ENCODE assay signal across 32 mouse cellular contexts in the genomic region with DNA sequence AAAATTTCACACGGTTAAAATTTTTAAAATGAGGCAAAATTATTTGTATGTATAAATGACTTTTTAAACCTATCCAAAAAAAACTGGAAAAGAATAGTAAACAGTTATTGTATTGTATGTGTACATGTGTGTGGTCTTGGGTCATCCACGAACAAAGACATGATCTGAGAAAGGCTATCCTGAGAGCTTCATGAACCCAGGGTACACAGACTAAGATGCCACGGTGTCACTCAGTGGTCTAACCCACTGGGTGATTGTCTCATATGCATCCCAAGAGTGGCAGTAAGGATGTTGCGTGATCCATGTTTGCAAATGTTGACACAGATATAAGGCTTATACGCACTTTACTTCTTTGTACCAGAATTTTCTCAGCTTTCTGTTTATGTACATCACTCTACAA.
"Had no signal": no experiment of that assay in that cellular context is flagged by ENCODE, and none has a peak within 500 bp of the region (broad histone marks: within the 10 kb centered on the region; RNA-seq: fewer than 3 reads in every experiment).

No protein-coding gene starts in this region.

- H3K36me3 ChIP-seq: heart, embryonic 10.5 days; heart, embryonic 12.5 days; heart, embryonic 13.5 days; heart, embryonic 15.5 days; hindbrain, embryonic 10.5 days; hindbrain, embryonic 12.5 days; hindbrain, embryonic 15.5 days; intestine, embryonic 15.5 days; kidney, embryonic 15.5 days had no signal

- H3K4me3 ChIP-seq: heart, embryonic 10.5 days; heart, embryonic 12.5 days; heart, embryonic 13.5 days; heart, embryonic 15.5 days; hindbrain, embryonic 10.5 days; hindbrain, embryonic 12.5 days; hindbrain, embryonic 15.5 days; intestine, embryonic 15.5 days; kidney, embryonic 15.5 days; layer of hippocampus, adult 2 months; left cerebral cortex, adult 2 months had no signal

- H3K4me2 ChIP-seq: heart, embryonic 11.5 days; heart, embryonic 12.5 days; heart, embryonic 13.5 days; heart, embryonic 15.5 days; hindbrain, embryonic 12.5 days; hindbrain, embryonic 15.5 days; intestine, embryonic 15.5 days; kidney, embryonic 15.5 days had no signal

- ATAC-seq: hindbrain, embryonic 16.5 days; hindbrain, postnatal 0 days; inflammation-experienced regulatory T-cells, adult 6 months; intestine, embryonic 15.5 days; intestine, embryonic 16.5 days; intestine, postnatal 0 days had no signal

- DNase-seq: heart, postnatal 14 days; heart, postnatal 36 days; heart, postnatal 4 days; kidney, adult 11 months; kidney, adult 18-20 months; kidney, adult 2 months; kidney, adult 8-10 months; kidney, adult 9 months; kidney, postnatal 10 days; kidney, postnatal 14 days; kidney, postnatal 36 days; kidney, postnatal 4 days; layer of hippocampus, adult 9-11 months; layer of hippocampus, postnatal 36 days had no signal

- H3K9ac ChIP-seq: heart, embryonic 12.5 days; heart, embryonic 13.5 days; heart, embryonic 15.5 days; hindbrain, embryonic 12.5 days; hindbrain, embryonic 15.5 days; intestine, embryonic 15.5 days; kidney, embryonic 15.5 days had no signal

- H3K9me3 ChIP-seq: heart, embryonic 10.5 days; heart, embryonic 12.5 days; heart, embryonic 13.5 days; heart, embryonic 15.5 days; hindbrain, embryonic 10.5 days; hindbrain, embryonic 12.5 days; hindbrain, embryonic 15.5 days; intestine, embryonic 15.5 days; kidney, embryonic 15.5 days had no signal

- H3K27me3 ChIP-seq: heart, embryonic 12.5 days; heart, embryonic 13.5 days; heart, embryonic 15.5 days; hindbrain, embryonic 12.5 days; hindbrain, embryonic 15.5 days; intestine, embryonic 15.5 days; kidney, embryonic 15.5 days had no signal

- H3K4me1 ChIP-seq: heart, embryonic 10.5 days; heart, embryonic 12.5 days; heart, embryonic 13.5 days; heart, embryonic 15.5 days; hindbrain, embryonic 10.5 days; hindbrain, embryonic 12.5 days; hindbrain, embryonic 15.5 days; intestine, embryonic 15.5 days; kidney, embryonic 15.5 days had no signal

- H3K27ac ChIP-seq: heart, embryonic 10.5 days; heart, embryonic 13.5 days; heart, embryonic 15.5 days; hindbrain, embryonic 10.5 days; hindbrain, embryonic 12.5 days; hindbrain, embryonic 15.5 days; hindbrain, postnatal 0 days; intestine, embryonic 15.5 days; kidney, embryonic 15.5 days; kidney, postnatal 0 days; layer of hippocampus, adult 2 months; left cerebral cortex, adult 2 months had no signal
